Mouse (Mus musculus) neural tube, embryonic 14.5 days (tissue): ENCODE measurements around the gene Cep128. TPM values are rescaled to one million over a fixed set of nuclear protein-coding genes. Genes with fewer than 3 reads are reported as not detected.

ENCODE experiments used
- ATAC-seq: fragments of 200-750 bp; cut with Nextera tagmentation; 2 replicates; pipeline ENCODE4 v1.8.0; 2017; ENCODE audit warnings: low read depth, mild to moderate bottlenecking, moderate TSS enrichment, moderate library complexity
- H3K27ac ChIP-seq: fragments of 300-500 bp; sonication (generic); 2 replicates; pipeline ENCODE4 v1.5.1; 2014; ENCODE audit warnings: low read depth, mild to moderate bottlenecking, control low read depth, low read length, moderate library complexity, mixed read lengths
- H3K27me3 ChIP-seq: fragments of 300-500 bp; sonication (generic); 2 replicates; pipeline ENCODE4 v1.6.1; 2014; ENCODE audit warnings: low read length; ENCODE audit not compliant: control insufficient read depth, insufficient read depth
- H3K36me3 ChIP-seq: fragments of 300-500 bp; sonication (generic); 2 replicates; pipeline ENCODE4 v1.6.1; 2014; ENCODE audit warnings: low read length, mixed read lengths; ENCODE audit not compliant: control insufficient read depth, insufficient read depth
- H3K4me1 ChIP-seq: fragments of 300-500 bp; sonication (generic); 2 replicates; pipeline ENCODE4 v1.6.1; 2014; ENCODE audit warnings: low read length; ENCODE audit not compliant: control insufficient read depth, insufficient read depth
- H3K4me2 ChIP-seq: fragments of 300-500 bp; sonication (generic); 2 replicates; pipeline ENCODE4 v1.6.1; 2014; ENCODE audit warnings: mild to moderate bottlenecking, low read depth, low read length, control low read depth
- H3K4me3 ChIP-seq: fragments of 300-500 bp; sonication (generic); 2 replicates; pipeline ENCODE4 v1.5.1; 2014; ENCODE audit warnings: low read depth, low read length, control low read depth, mixed read lengths
- H3K9ac ChIP-seq: fragments of 300-500 bp; sonication (generic); replicated peaks from 2 replicates; pipeline ENCODE4 v1.6.1; 2014; ENCODE audit warnings: low read depth, mild to moderate bottlenecking, control low read depth, low read length, mixed read lengths
- H3K9me3 ChIP-seq: fragments of 300-500 bp; sonication (generic); 2 replicates; pipeline ENCODE4 v1.6.1; 2016; ENCODE audit warnings: low read length; ENCODE audit not compliant: control insufficient read depth
- WGBS: fragments of 180-500 bp; shearing (Covaris S2); extraction: QIAGEN DNeasy Blood & Tissue Kit; methylation state at CpG from one replicate; pipeline ENCODE4 v1.1.7; 2014; 5-methylcytosine and 5-hydroxymethylcytosine counted together
- polyA plus RNA-seq: library from polyadenylated mRNA; unstranded; fragments of >200 nt; fragmentation: Nextera tagmentation; extraction: Ambion mirVana; gene quantifications from 2 replicates; pipeline ENCODE4 v1.2.1, GENCODE M21; 2014

Gene Cep128
- polyA plus RNA-seq, 1 experiment from 2014 or later, result 3.6 TPM

DNA sequence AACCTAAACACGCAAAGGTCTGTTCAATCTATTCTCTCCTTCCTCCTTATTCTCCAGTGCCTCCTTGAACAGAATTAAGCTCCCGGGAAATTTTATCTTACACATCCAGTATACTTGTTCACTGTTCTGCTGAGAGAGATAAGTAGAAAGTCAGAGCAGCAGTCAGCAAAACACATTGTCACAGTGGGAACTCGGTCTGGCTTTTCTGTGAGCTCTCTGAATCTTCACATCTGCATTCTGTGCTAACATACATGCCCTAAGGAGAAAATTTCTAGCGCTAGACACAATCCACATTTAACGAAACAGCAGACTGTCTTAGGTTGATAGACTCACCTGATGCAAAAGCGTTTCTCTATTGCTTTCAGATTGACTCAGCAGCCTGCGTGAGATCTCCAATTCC lies 88.3 kb downstream of the Cep128 start:
- Histone ChIP-seq H3K36me3 (no peaks in the 10 kb centered on the region), H3K4me2 (no peak overlapping the region), H3K27ac (no peak overlapping the region), H3K4me3 (no peak overlapping the region), H3K4me1 (0 out of 2 replicates have a peak, but pooled peaks cover 3% of the 10 kb centered on the region), H3K9me3 (no peaks in the 10 kb centered on the region), H3K27me3 (no peaks in the 10 kb centered on the region), H3K9ac (no peak overlapping the region)
- 68% methylated on average over 7 of the region's 7 CpGs for WGBS
- ATAC-seq, result no peak

DNA sequence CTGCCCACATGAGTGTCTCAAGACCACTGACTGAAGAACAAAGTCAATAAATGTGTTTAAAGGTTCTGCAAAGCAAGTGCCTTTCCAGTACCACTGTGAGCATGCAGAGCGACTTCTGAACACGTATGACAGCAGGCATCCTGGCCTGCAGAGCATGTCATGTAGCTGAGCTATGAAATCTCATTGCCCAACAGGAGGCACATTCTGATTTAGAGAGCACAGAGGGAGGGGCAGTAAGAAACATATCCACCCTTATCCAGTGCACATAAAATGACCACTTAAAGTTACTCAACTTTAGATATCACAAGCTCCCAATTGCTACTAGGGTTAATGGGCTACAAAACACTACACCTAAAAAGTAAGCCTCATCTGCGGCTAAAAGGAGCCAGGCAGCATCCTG lies 88.8 kb downstream of the Cep128 start:
- no peak overlapping the region for H3K27ac ChIP-seq

DNA sequence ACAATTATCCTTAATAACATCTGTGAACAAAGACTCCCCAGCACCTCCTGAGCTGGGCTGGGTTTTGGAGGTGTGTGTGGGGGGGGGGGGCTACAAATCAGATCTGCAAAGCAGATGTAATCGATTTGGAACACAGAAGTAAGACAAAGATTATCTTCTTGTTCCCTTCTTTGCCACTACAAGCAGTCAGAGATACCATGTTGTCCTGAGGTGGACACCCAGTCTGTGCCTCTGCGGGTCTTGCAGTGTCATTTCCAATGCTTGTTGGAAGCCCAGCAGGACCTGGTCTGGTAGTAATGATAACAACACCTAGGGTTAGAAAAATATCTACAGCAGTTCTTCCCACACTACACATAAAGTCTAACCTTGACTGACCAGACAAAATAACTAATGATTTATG lies 110.3 kb downstream of the Cep128 start:
- ATAC-seq, result no peak
- H3K4me1 ChIP-seq, result no peaks in the 10 kb centered on the region
- no peak overlapping the region for H3K4me2 ChIP-seq
- no peaks in the 10 kb centered on the region for H3K9me3 ChIP-seq
- H3K4me3 ChIP-seq, result no peak overlapping the region
- no peaks in the 10 kb centered on the region for H3K36me3 ChIP-seq
- 88% methylated on average over 2 of the region's 2 CpGs for WGBS
- no peaks in the 10 kb centered on the region for H3K27me3 ChIP-seq
- no peak overlapping the region for H3K9ac ChIP-seq
- H3K27ac ChIP-seq, result no peak overlapping the region

More for the DNA sequence above, 88.8 kb downstream of the Cep128 start:
- 0 out of 2 replicates have a peak, but pooled peaks cover 3% of the 10 kb centered on the region for H3K4me1 ChIP-seq
- ATAC-seq, result no peak
- no peaks in the 10 kb centered on the region for H3K9me3 ChIP-seq
- no peaks in the 10 kb centered on the region for H3K36me3 ChIP-seq
- H3K27me3 ChIP-seq, result no peaks in the 10 kb centered on the region
- H3K9ac ChIP-seq, result no peak overlapping the region
- no peak overlapping the region for H3K4me2 ChIP-seq
- no peak overlapping the region for H3K4me3 ChIP-seq
- 71% methylated on average over 3 of the region's 3 CpGs for WGBS

DNA sequence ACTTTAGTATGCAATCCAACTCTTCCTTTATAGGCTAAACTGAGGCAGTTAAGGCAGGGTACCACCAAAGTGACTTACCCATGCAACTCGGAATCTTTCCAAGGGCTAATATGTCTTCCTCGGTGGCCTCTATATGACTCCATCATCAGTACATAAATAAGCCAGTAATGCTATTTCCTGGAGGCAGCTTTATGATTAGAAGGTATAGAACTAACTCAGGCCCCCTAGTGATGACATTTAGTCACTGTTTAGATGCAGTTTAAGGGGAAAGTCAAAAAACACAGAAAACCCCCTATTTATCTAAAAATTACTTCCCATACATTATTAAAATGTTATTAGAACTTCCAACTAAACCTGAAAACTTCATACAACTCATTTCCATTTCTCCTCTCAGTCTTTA lies 114.6 kb downstream of the Cep128 start:
- WGBS, result 85% methylated on average over 2 of the region's 2 CpGs
- no peak for ATAC-seq
- no peak overlapping the region for H3K27ac ChIP-seq
- H3K4me2 ChIP-seq, result no peak overlapping the region
- H3K36me3 ChIP-seq, result no peaks in the 10 kb centered on the region
- no peaks in the 10 kb centered on the region for H3K27me3 ChIP-seq
- no peak overlapping the region for H3K4me3 ChIP-seq
- no peak overlapping the region for H3K9ac ChIP-seq
- H3K9me3 ChIP-seq, result no peaks in the 10 kb centered on the region
- no peaks in the 10 kb centered on the region for H3K4me1 ChIP-seq

DNA sequence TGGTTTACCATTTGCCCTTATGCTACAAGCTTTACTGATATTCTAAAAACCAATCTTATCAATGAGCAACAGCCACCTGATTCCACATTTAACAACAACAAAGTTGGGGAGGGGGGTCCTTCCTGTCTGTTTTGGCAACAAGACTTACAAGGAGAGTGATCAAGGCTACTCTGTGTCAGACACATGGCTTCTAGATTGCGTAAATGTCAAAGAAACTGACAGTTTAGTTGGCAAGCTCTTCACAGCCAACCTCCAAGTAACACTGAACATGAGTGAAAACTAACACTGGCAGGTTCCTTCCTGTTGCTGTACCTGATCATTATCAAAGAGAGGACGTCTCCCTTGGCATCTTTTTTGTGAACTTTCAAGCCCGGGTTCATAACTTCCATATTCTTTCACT lies 115.2 kb downstream of the Cep128 start:
- no peak for ATAC-seq
- Histone ChIP-seq H3K36me3 (no peaks in the 10 kb centered on the region), H3K27me3 (no peaks in the 10 kb centered on the region), H3K4me3 (no peak overlapping the region), H3K27ac (no peak overlapping the region), H3K9me3 (no peaks in the 10 kb centered on the region), H3K9ac (no peak overlapping the region), H3K4me2 (no peak overlapping the region), H3K4me1 (no peaks in the 10 kb centered on the region)
- WGBS, result 98% methylated on average over 3 of the region's 3 CpGs

DNA sequence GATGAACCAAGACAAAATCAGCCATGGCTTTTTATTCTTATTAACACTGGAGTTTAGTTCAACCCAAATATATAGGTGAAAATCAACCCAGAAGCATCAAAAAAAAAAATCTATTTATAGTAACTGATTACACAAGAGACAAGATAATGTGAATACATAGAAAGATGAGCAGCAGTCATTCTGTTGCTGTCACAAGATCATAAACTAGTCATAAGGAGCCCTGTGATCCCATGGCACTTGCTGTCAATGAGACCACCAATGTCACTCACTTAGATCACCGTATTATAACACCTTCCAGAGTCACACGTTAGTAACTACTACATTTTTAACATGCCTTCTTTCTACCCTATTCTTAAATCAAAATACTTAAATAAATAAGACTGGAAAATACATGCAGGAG lies 118.2 kb downstream of the Cep128 start:
- H3K36me3 ChIP-seq, result no peaks in the 10 kb centered on the region
- no peak overlapping the region for H3K27ac ChIP-seq
- H3K27me3 ChIP-seq, result no peaks in the 10 kb centered on the region
- no peaks in the 10 kb centered on the region for H3K9me3 ChIP-seq
- H3K4me3 ChIP-seq, result no peak overlapping the region
- no peak overlapping the region for H3K4me2 ChIP-seq
- no peak overlapping the region for H3K9ac ChIP-seq
- WGBS, result 75% methylated on average over 2 of the region's 2 CpGs
- H3K4me1 ChIP-seq, result no peaks in the 10 kb centered on the region
- no peak for ATAC-seq

DNA sequence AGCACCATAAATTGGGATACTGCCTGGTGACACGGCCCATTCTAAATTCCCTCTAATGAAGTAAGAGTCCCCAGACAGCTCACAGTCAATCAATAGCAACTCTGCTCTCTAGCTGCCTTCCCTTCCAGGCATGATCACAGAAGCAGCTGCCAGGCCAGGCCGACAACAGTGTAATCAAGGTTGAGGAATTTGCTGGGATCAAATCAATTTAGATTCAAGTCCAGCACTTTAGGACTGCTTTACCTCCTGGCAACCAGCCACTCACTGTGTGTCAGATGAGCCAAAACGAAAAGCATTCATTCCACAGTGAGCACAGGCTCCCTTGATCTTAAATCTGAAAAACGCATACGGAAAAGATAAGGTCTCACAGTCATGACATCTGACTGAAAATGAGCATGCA lies 118.7 kb downstream of the Cep128 start:
- Histone ChIP-seq H3K4me3 (no peak overlapping the region), H3K4me2 (no peak overlapping the region), H3K36me3 (no peaks in the 10 kb centered on the region), H3K4me1 (no peaks in the 10 kb centered on the region), H3K27me3 (no peaks in the 10 kb centered on the region), H3K9ac (no peak overlapping the region), H3K9me3 (no peaks in the 10 kb centered on the region), H3K27ac (no peak overlapping the region)
- 23% methylated on average over 5 of the region's 5 CpGs for WGBS
- ATAC-seq, result peak; percentile 85

DNA sequence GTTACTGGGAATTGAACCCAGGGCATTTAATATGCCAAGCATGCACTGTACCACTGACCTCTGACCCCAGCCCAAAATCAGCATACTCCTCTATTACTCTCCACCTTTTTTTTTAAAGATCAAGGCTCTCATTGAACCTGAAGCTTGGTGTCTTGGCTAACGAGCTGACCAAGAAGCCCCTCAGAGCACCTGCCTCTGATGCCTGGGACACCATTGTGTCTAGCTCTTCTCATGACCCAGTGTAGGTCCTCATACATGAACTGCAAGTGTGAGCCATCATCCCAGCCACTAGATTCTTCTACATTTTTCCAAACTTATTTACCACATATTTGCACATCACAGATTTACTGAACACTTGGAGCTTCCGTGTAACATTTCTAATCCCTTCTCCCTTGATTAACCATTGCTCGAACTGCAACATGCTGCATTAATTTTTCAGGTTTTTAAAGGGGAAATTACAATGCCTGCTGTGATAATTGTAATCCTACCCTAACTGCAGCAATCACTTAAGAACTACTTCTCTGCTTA lies 119.3 kb downstream of the Cep128 start:
- H3K4me2 ChIP-seq, result no peak overlapping the region
- WGBS, result 61% methylated on average over 3 of the region's 3 CpGs
- peak; percentile 24; the same call in 1 of the 2 replicates for ATAC-seq
- H3K27ac ChIP-seq, result no peak overlapping the region
- no peaks in the 10 kb centered on the region for H3K27me3 ChIP-seq
- no peaks in the 10 kb centered on the region for H3K36me3 ChIP-seq
- H3K9ac ChIP-seq, result no peak overlapping the region
- H3K4me3 ChIP-seq, result no peak overlapping the region
- H3K4me1 ChIP-seq, result no peaks in the 10 kb centered on the region
- no peaks in the 10 kb centered on the region for H3K9me3 ChIP-seq

DNA sequence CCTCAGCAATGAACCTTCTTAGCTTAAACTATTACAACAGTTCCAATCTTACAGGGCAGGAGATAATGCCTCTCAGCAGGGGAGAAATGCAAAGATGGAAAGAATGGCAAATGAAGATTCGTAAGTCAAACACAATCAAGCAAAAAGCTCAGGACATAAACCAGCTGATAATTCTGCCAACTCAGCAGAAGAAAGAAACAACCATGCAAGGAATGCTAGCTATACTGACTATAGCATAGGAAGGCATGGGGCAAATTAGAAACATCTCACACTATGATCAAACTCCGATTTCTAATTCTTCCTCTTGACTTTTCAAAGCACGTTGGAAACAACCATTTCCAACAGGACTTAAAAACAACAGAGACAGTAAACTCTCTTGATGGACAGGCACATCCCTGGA lies 120.5 kb downstream of the Cep128 start:
- 67% methylated on average over 3 of the region's 3 CpGs for WGBS
- no peak overlapping the region for H3K4me2 ChIP-seq

More for the DNA sequence above, 120.5 kb downstream of the Cep128 start:
- no peak for ATAC-seq
- H3K9ac ChIP-seq, result no peak overlapping the region
- H3K36me3 ChIP-seq, result no peaks in the 10 kb centered on the region
- no peak overlapping the region for H3K4me3 ChIP-seq
- H3K27ac ChIP-seq, result no peak overlapping the region
- H3K27me3 ChIP-seq, result no peaks in the 10 kb centered on the region
- H3K4me1 ChIP-seq, result no peaks in the 10 kb centered on the region
- H3K9me3 ChIP-seq, result no peaks in the 10 kb centered on the region
